ENCODE assay signal across 12 mouse cellular contexts in the genomic region with DNA sequence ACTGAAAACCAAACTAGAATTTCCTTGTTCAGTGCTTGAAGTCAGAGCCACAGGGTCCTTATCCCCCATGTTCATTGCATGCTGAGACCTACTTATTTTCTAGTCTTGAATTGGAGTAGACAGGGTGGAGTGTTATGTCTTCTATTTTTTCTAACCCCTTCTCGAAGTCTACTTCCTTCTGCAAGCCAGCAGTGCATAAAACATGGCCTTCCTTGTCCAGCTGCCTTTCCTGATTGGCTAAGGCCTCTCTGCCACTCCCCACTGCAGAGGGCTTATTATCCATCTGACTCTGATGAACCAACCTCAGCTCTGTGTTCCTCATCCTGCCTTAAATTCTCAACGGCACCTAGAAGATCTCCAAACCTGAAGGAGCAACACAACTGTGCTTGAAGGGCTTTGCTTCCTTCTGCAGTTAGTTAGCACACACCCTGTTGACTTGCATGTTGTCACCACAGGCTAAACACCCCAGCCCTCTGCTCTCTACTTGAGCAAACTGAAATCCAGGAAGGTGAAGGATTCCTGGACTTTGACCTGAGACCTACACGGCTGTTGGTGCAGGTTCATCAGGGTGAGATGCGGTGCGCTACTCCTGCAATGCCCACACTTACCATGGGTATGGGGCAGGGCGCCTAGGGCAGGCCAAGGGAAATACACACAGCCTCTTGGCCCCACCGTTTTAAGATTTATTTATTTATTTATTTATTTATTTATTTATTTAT.
DNase-seq lines count a peak whose midpoint lies in the region; ATAC-seq and TF ChIP-seq lines count a peak whose summit lies in the region.
"Had no signal": no experiment of that assay in that cellular context is flagged by ENCODE, and none has a peak within 500 bp of the region (broad histone marks: within the 10 kb centered on the region; RNA-seq: fewer than 3 reads in every experiment).

No protein-coding gene starts in this region.

- 37% methylated on average over 7 of the region's 7 CpGs for WGBS in liver, adult 2 months
- 80% methylated on average over 7 of the region's 7 CpGs for WGBS in embryonic facial prominence, embryonic 12.5 days
- WGBS in limb, embryonic 14.5 days: 66% methylated on average over 7 of the region's 7 CpGs
- WGBS in stomach, embryonic 15.5 days: 60% methylated on average over 7 of the region's 7 CpGs
- WGBS in forebrain, embryonic 11.5 days: 92% methylated on average over 7 of the region's 7 CpGs

- no peak for ATAC-seq in embryonic facial prominence, embryonic 12.5 days (ENCODE audit: insufficient number of reproducible peaks, insufficient read depth, low FRiP score, low TSS enrichment)
- ATAC-seq in limb, embryonic 14.5 days (ENCODE audit: low FRiP score, low read depth): no peak; the same call in 1 of the 2 replicates
- peak; percentile 30; the same call in 1 of the 2 replicates for ATAC-seq in stomach, embryonic 15.5 days (ENCODE audit: insufficient read depth, low FRiP score, low read depth)
- no peak for ATAC-seq in forebrain, embryonic 11.5 days (replicated peaks; ENCODE audit: low FRiP score)
- ATAC-seq: forebrain, postnatal 0 days had no signal

- peak; percentile 80 for DNase-seq in liver, adult 2 months (ENCODE audit: extremely low read depth, low read depth, low spot score)
- no peak for DNase-seq in liver
- DNase-seq in limb, embryonic 14.5 days (ENCODE audit: low spot score): no peak
- no peak for DNase-seq in forebrain, embryonic 11.5 days (ENCODE audit: low spot score)
- no peak for DNase-seq in adrenal gland, adult 8-10 months
- DNase-seq: forebrain, postnatal 0 days; layer of hippocampus, postnatal 36 days; lung, postnatal 4 days had no signal

- H3K27ac ChIP-seq in liver, adult 2 months (replicated peaks; ENCODE audit: insufficient read depth, low read depth, low read length): peak overlapping the region; percentile 82
- peak overlapping the region; percentile 26; the same call in 1 of the 2 replicates for H3K27ac ChIP-seq in embryonic facial prominence, embryonic 12.5 days
- H3K27ac ChIP-seq in limb, embryonic 14.5 days (replicated peaks; ENCODE audit: low read depth, low read length): 0 out of 2 replicates have a peak overlapping the region, but pooled peaks have one; percentile 26
- peak overlapping the region; percentile 88 for H3K27ac ChIP-seq in stomach, embryonic 15.5 days
- no peak overlapping the region for H3K27ac ChIP-seq in forebrain, embryonic 11.5 days (ENCODE audit: low read depth, low read length)
- H3K27ac ChIP-seq: heart, adult 2 months; hindbrain, embryonic 15.5 days had no signal

- H3K36me3 ChIP-seq in liver, adult 2 months (ENCODE audit: control insufficient read depth, insufficient read depth, low read length): no peaks in the 10 kb centered on the region
- 0 out of 2 replicates have a peak, but pooled peaks cover 5% of the 10 kb centered on the region for H3K36me3 ChIP-seq in embryonic facial prominence, embryonic 12.5 days
- no peaks in the 10 kb centered on the region for H3K36me3 ChIP-seq in limb, embryonic 14.5 days (ENCODE audit: control insufficient read depth, insufficient read depth, low read length)
- no peaks in the 10 kb centered on the region for H3K36me3 ChIP-seq in stomach, embryonic 15.5 days
- H3K36me3 ChIP-seq in forebrain, embryonic 11.5 days (ENCODE audit: control insufficient read depth, insufficient read depth, low read length): no peaks in the 10 kb centered on the region
- H3K36me3 ChIP-seq: hindbrain, embryonic 15.5 days had no signal

- no peak overlapping the region for H3K4me2 ChIP-seq in embryonic facial prominence, embryonic 12.5 days (replicated peaks)
- no peak overlapping the region for H3K4me2 ChIP-seq in limb, embryonic 14.5 days (replicated peaks; ENCODE audit: low read depth, low read length, severe bottlenecking)
- no peak overlapping the region for H3K4me2 ChIP-seq in stomach, embryonic 15.5 days
- H3K4me2 ChIP-seq in forebrain, embryonic 11.5 days (ENCODE audit: low read depth, low read length, severe bottlenecking): no peak overlapping the region
- H3K4me2 ChIP-seq: hindbrain, embryonic 15.5 days had no signal

- peaks cover 22% of the 10 kb centered on the region; the same call in 1 of the 2 replicates for H3K79me2 ChIP-seq in liver, adult 2 months (ENCODE audit: control insufficient read depth, insufficient read depth, low read length)

- H3K4me3 ChIP-seq in liver, adult 2 months (ENCODE audit: insufficient read depth, low read depth, low read length): no peak overlapping the region
- no peak overlapping the region for H3K4me3 ChIP-seq in embryonic facial prominence, embryonic 12.5 days
- no peak overlapping the region for H3K4me3 ChIP-seq in limb, embryonic 14.5 days (replicated peaks; ENCODE audit: low read length)
- no peak overlapping the region for H3K4me3 ChIP-seq in stomach, embryonic 15.5 days (replicated peaks)
- no peak overlapping the region for H3K4me3 ChIP-seq in forebrain, embryonic 11.5 days (ENCODE audit: low read depth, low read length)
- H3K4me3 ChIP-seq: heart, adult 2 months; hindbrain, embryonic 15.5 days had no signal

- no peaks in the 10 kb centered on the region for H3K27me3 ChIP-seq in liver, adult 2 months (ENCODE audit: control insufficient read depth, insufficient read depth, low read length)
- no peaks in the 10 kb centered on the region for H3K27me3 ChIP-seq in embryonic facial prominence, embryonic 12.5 days
- no peaks in the 10 kb centered on the region for H3K27me3 ChIP-seq in limb, embryonic 14.5 days (ENCODE audit: control insufficient read depth, insufficient read depth, low read length)
- H3K27me3 ChIP-seq in stomach, embryonic 15.5 days (replicated peaks): no peaks in the 10 kb centered on the region
- no peaks in the 10 kb centered on the region for H3K27me3 ChIP-seq in forebrain, embryonic 11.5 days (ENCODE audit: control insufficient read depth, insufficient read depth, low read length)
- H3K27me3 ChIP-seq: hindbrain, embryonic 15.5 days had no signal

- H3K4me1 ChIP-seq in liver, adult 2 months (ENCODE audit: control insufficient read depth, insufficient read depth, low read length): peaks cover 43% of the 10 kb centered on the region
- peaks cover 95% of the 10 kb centered on the region for H3K4me1 ChIP-seq in embryonic facial prominence, embryonic 12.5 days
- peaks cover 75% of the 10 kb centered on the region for H3K4me1 ChIP-seq in limb, embryonic 14.5 days (ENCODE audit: control insufficient read depth, insufficient read depth, low read length)
- peaks cover 84% of the 10 kb centered on the region for H3K4me1 ChIP-seq in stomach, embryonic 15.5 days
- H3K4me1 ChIP-seq in forebrain, embryonic 11.5 days (replicated peaks; ENCODE audit: control insufficient read depth, insufficient read depth, low read length): peaks cover 47% of the 10 kb centered on the region

- H3K9me3 ChIP-seq in embryonic facial prominence, embryonic 12.5 days: no peaks in the 10 kb centered on the region
- H3K9me3 ChIP-seq in limb, embryonic 14.5 days (ENCODE audit: control insufficient read depth, low read length): no peaks in the 10 kb centered on the region
- no peaks in the 10 kb centered on the region for H3K9me3 ChIP-seq in stomach, embryonic 15.5 days
- no peaks in the 10 kb centered on the region for H3K9me3 ChIP-seq in forebrain, embryonic 11.5 days (ENCODE audit: control insufficient read depth, low read length)
- H3K9me3 ChIP-seq: hindbrain, embryonic 15.5 days had no signal

- no peak for TF ChIP-seq POLR2A in liver, adult 2 months (IDR thresholded peaks at IDR 0.05; ENCODE audit: extremely low read depth, insufficient read depth, low read length)
- no peak for TF ChIP-seq POLR2A in limb, embryonic 14.5 days (IDR thresholded peaks at IDR 0.05; ENCODE audit: borderline replicate concordance, extremely low read depth, insufficient read depth, insufficient read length)

- no peak overlapping the region for H3K9ac ChIP-seq in liver, adult 2 months (ENCODE audit: low read depth, low read length)
- H3K9ac ChIP-seq in embryonic facial prominence, embryonic 12.5 days: no peak overlapping the region
- no peak overlapping the region for H3K9ac ChIP-seq in limb, embryonic 14.5 days (ENCODE audit: low read depth, low read length, severe bottlenecking)
- no peak overlapping the region for H3K9ac ChIP-seq in stomach, embryonic 15.5 days
- no peak overlapping the region for H3K9ac ChIP-seq in forebrain, embryonic 11.5 days (ENCODE audit: low read length)
- H3K9ac ChIP-seq: forebrain, postnatal 0 days; hindbrain, embryonic 15.5 days had no signal

- TF ChIP-seq CTCF in liver, adult 2 months (IDR thresholded peaks at IDR 0.05; ENCODE audit: low read depth, low read length): no peak
